Mouse (Mus musculus): ENCODE measurements at regions not wholly inside any gene's neighbourhood (a gene's known extent, or its start where the extent isn't known, plus 50 kb on each side); places are given as distances from the start of the nearest gene placed in this dataset.

DNA sequence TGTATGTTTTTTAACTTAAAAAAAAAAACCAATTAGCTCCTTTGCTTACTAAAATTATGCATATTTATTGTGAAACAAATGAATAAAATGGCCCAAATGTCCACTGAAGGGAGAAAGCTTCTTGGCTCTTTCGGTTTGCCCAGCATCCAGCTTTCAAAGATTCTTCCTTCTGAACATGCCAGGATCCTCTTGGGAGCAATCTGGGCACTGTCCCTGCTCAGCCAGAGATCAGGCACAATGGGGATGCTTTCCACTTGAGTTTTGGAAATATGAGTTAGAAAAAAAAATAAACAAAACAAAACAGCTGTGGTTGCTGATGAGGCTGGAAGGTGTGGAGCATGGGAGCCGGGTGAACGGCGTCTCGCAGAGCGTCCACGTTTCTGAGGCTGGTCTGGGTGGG, 180.3 kb upstream of the Foxn2 start:
- no peak for DNase-seq

DNA sequence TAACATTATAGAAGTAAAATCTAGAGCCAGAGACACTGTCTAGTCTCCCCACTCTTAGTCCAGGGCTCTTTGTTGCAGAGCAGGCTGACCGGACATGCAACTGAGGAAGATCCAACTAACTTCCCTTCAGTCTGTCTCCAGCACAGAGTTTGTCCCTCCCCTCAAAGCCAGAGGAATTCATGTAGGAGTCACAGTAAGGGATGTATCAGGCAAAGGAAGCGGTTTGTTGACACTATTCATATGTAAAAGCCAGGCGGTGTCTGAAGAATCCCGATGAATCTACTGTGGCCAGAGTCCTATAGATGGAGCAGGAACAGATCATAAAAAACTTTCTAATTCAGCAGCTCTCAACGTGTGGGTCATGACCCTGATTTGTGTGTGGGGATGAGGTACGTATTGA, 179.7 kb upstream of the Foxn2 start:
- DNase-seq, result no peak

DNA sequence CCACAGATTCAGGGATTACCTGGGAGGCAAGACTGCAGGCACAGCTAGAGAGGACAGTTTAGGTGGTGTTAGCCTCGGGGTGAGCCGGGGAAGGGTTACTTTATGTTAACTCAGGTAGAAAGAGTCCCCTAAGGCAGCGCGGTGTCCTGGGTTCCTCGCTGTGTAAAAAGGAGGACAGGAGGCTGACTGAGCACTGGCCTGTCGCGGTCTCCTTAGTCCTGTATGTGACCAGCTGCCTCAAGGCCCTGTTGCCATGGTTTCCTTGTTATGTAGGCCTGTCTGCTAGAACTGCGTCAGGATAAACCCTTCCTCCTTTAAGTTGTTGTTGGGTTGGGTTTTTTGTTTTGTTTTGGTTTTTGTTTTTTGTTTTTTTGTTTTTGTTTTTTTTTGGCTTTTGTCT, 179.0 kb upstream of the Foxn2 start:
- no peak for DNase-seq

DNA sequence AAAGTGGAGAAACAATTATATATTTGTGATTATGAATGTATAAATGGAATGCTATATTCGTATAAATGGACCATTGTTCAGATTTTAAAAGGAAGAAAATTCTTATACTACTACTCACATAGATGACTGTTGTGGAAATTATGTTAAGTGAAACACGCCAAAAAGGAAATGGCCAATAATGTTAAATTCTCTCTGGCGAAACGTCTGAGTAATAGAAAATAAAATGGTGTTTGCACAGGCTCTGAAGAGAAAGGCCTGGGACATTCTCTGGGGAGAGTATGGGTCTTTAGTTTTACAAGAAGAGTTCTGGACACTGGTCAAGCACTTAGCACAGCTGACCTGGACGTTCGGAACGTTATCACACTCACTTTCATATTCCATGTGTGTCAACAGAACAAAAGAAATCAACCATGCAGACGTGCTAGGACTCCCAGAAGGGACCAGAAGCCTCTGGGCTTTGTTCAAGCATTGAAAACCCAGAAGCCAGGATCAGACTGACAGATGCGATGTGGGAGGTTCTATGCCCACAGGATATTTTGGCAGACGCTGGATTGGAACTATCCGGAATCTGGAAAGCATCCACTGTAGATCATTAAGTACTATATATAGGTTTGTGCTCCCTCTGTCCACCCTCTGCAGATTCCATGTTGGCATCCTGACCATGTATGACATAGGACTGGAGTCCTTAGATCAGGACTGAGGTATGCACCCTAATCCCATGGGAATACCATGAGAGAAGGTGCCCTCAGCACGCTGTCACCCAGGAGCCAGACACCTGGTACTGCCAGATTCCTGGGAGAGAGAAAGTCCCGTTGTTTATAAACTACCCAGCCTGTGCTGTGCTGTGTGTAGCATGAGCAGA, 178.0 kb upstream of the Foxn2 start:
- DNase-seq, result no peak

DNA sequence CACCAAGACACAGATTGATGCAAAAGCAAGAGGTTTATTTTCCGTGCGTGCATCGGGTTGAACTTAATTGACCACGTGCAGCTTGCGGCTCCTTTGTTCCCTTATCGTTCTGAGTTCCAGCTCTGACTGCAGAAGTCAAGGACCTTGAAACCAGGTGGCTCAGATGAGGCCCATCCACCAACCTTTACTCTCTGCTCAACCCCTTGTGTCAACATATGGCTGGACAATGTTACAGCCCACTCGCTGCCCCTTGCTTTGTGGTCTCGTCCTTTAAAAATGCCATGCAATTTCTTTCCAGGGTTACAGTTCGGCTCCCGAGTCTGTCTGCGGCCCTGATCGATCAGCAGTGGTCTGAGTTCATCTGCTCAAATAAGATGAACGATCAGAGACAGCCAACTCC, 175.2 kb upstream of the Foxn2 start:
- peak; percentile 15 for DNase-seq

DNA sequence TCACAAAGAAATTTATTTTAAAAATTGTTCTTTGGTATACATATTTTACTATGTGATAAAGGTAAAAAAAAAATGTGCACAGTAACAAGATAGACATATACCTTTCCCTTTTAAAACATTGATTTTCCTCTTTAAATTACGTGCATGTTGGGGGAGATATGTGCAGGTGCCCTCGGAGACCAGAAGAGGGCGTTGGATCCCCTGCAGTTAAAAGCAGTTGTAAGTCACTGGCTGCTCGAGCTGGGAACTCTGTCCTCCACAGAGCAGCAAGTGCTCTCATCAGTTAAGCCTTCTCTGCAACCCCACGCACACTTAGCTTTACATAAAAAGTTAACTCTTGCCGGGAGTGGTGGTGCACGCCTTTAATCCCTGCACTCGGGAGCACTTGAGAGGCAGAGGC, 172.3 kb upstream of the Foxn2 start:
- no peak for DNase-seq

DNA sequence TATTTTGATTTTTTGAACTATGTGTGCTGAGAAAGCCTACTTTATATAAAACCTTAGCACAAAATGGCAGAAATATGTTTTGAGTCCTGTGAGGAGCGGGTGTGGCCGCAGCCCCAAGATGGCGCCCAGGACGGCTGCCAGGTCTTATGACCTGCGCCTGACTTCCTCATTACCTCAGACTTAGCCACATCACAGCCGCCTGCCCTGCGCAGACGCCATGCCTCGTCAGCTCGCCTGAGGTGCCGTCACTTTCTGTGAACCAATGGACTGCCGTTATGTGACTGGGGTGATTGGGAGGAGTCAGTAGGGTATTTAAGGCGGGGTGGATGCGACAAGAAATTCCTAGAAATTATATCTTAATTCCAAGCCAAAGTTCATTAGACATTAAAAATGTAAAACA, 171.7 kb upstream of the Foxn2 start:
- DNase-seq, result no peak

DNA sequence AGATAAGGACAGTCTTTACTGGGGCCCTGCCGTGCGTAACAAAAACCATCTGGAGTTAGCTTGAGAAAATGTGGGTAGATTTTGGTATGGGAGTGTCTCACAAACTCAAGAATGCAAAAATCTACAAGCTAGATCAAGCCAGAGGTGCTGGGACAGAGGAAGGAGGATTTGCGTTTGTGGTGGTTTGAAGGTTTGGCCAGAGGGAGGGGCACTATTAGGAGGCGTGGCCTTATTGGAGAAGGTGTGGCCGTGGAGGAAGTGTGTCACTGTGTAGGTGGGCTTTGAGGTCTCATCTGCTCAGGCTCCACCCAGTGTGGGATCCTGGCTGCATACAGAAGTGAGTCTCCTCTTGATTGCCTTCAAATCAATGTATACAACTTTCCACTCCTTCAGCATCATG, 169.6 kb upstream of the Foxn2 start:
- no peak for DNase-seq

DNA sequence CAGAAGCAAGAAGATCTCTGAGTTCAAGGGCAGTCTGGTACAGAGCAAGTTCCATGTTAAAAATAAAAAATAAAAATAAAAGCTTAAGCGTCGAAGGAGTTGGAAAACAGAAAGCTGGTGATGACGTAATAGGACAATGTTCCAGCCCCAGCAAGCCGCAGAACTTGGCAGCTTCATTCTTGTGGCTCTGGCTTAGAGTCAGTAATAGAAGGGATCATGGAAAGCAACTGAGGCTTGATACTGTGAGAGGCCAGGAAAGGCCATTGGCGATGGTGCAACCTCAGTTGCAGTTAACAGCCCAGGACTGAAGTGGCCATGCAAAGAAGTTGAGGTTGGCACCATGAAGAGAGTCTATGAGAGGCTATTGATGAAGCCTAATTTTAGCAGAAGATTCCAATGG, 168.3 kb upstream of the Foxn2 start:
- no peak for DNase-seq

DNA sequence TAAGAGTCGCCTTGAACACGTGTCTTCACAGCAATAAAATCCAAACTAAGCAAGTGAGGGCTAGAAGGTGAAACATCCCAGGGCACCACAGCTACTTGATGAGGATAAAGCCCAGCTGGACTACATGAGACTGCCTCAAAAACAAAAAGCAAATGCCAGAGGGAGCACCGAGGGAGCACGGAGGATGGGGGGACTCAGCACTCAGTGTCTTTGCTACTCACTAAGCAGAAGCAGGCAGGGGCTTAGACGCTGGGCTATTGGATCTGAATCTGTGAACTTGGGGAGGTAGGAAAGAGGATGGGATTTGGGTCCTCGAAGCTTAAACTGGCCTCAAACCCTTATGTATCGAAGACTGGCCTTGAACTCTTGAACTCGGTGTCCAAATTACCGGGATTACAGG, 167.0 kb upstream of the Foxn2 start:
- DNase-seq, result no peak

DNA sequence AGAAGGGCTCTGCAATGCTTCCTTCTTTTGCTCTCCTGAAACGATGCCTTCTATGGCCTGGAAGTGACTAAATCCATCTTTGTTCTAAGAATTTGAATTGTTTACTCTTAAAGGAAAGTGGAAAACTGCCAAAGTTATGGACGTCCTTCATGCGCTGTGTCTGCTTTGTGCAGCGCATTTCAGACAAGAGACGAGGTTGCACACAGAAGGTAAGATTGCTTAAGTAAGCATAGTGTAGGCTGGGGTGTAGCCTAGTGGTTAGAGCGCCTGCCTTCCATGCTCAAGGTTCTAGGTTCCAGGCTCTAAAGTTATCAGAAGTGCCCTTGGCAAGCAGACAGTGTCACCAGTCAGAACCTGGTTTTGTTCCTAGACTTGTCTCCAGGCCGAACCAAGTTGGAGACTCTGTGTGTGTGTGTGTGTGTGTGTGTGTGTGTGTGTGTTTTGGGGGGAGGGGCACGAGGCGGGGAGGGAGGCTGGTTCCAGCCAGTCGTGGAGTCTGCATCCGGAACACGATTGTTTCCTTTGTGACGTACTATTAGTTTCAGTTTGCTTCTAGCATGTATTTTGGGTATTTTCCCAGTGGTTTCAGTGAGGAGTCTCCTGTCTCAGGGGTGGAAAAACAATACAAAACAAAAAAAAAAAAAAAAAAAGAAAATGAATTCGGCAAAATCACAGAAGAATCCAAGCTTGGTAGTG, 166.4 kb upstream of the Foxn2 start:
- no peak for DNase-seq

DNA sequence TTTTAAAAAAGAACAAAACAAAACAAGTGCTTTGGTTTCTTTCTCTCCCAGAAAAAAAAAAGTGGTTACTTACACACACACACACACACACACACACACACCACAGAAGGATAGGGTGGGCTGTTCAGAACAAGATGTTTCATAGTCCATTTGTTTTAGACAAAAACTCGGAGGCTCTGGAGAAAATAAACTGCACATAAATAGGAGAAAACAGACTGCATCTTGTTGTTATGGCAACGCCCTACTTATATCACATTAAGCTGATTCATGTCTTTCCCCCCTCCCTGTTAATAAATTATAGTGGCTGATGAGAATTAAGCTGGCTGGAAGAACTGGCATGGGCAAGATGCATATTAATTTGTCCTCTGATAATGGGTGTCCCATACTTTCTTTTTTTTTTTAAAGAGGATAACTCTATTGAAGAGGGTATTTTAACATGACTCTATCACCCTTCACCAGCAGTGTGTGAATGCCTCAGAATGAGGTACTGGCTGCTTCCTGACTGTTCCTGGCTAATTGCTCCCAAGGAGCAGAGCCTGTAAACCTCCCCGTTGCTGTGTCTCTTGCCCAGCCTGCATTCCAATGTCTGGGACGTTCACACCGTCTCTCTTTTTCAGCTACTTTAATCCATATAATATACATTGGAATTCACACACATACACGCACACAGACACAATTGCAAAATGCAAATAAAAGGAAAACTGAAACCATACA, 165.6 kb upstream of the Foxn2 start:
- no peak for DNase-seq

DNA sequence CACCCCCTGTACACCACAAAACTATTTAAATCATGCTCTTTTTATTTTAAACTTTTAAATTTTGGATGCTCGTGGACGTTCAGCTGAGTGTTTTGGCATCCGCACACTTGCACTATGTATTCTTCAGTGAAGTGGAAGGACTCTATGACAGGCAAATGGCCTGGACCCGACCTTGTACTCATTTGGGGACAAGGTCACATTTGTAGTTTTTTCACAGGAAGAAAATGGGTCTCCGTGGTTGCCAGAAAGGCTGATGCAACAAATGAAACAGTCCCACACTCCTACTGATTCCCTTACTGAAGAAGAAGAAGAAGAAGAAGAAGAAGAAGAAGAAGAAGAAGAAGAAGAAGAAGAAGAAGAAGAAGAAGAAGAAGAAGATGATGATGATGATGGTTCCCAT, 160.9 kb upstream of the Foxn2 start:
- no peak for DNase-seq

DNA sequence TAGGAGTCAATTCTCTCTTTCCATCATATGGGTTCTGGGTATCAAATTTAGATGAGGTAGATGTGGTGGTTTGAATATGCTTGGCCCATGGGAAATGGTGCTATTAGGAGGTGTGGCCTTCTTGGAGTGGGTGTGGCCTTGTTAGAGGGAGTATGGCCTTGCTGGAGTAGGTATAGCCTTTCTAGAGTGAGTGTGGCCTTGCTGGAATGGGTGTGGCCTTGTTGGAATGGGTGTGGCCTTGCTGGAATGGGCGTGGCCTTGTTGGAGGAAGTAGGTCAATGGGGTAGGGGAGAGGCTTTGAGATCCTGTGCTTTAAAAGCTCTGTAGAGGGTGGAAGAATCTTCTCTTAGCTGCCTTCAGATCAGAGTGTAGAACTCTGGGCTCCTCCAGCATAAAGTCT, 157.8 kb upstream of the Foxn2 start:
- DNase-seq, result no peak

DNA sequence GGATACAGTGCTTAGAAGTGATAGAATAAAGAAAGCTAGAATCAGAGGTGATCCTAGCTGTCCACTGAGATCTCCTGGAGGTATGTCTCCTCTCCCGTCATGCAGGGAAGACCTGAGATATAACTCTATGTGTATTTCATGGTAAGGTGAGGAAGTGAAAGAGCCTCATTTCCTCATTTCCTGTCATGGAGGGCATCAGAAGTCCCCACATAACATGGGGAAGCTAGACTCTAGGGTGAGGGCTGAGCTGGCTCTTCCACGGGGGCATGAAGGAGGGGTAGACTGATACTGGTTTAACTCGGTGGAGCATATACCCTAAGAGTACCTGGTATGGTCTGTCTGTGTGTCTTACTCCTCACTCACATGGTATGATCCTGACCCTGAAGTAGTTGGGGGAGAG, 156.0 kb upstream of the Foxn2 start:
- no peak for DNase-seq

DNA sequence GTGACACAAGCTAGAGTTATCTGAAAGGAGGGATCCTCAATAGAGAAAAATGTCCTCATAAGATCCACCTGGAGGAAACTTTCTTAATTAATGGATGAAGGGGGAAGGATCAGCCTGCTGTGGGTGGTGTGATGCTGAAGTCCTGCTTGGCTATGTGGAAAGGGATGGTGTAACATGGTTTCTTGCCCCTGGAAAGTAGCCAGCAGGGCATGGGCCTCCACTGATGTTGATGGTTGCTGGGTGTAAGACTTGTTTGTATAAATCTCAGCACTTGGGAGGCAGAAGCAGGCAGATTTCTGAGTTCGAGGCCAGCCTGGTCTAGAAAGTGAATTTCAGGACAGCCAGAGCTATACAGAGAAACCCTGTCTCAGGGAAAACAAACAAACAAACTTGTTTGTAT, 152.7 kb upstream of the Foxn2 start:
- DNase-seq, result no peak

DNA sequence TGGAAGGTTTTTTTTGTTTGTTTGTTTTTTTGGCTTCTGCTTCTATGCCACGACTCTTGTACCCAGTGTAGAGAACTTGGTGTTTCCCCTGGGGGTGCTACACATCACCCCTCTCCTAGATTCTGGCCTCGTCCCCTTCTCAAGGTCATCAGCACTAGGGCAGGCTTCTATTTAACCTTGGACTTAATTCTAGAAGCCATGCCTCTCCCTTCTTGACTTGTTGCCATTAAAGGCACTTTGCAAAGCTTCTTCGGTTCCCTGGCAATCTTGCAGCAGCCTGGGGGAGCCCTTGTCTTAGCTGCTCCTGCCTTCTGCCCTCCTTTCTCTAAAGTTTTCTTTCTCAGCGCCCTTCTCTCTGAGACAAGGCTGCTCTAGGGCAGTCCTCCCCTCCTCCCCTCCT, 143.0 kb upstream of the Foxn2 start:
- no peak for DNase-seq

DNA sequence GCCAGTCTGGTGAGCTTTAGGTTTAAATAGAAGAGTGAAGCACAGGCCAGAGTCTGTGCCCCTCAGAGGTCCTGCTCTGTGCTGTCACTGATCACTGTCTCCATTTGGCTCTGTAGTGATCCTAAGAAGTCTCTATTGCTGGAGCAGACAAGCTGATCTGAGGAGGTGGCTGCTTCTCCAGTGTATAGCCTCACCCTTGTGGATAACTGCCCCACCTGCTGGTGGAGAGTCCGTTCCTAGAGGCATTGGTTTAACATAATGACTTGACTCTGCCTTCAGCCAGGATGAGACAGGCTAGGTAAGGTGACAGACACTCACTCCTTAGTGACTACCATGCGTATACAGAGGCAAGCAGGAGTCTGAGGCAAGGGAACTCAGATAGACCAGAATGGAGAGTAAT, 136.5 kb upstream of the Foxn2 start:
- DNase-seq, result no peak

DNA sequence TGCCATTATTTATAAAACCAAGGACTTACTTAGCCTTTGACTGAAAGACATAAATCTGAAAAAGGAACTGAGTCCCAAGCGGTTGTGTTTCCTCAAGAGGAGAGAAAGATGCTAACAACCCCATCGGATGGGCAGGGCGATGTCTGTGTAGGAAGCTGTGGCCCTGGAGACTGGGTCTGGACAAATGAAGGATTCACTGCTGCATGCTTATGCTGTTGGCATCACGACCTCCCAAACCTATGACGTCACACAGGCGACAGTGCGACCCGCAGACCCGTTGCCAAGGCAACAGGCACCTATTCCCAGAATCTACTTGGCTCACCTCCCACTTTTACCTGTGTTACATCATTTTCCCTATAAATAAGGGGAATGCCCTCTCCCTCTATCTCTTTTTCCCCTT, 135.3 kb upstream of the Foxn2 start:
- no peak for DNase-seq

DNA sequence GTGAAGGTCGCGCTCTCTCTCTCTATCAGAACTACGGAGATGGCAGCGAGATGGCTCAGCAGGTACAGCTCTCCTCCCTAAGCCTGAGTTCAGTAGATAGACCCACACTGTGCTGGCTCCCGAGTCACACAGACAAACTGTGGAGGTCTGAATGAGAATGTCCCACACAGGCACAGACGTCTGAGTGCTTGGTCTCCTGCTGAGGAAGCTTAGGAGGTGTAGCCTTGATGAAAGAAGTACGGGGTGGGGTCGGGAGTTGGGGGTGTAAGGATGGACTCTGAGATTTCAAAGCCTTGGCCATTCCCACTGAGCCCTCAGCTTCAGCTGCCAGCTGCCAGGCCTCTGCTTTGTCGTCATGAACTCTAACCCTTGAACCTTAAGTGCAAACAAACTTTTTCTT, 134.2 kb upstream of the Foxn2 start:
- DNase-seq, result no peak

DNA sequence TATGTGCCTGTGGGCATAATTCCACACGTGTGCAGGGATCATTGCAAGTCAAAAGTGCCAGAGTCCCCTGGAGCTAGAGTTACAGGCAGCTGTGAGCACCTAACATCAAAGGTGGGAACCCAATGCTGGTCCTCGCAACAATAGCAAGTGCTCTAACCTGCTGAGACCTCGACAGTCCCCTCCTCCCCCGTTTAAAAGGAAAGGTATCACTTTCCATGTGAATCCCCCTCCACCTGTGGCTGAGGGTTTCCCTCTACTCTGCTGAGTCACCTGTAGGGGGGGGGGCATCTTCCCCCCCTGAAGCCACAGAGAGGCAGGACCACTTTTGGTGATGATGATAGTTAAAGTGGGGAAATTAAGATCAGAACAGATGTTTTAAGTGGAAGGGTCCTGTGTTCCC, 133.4 kb upstream of the Foxn2 start:
- DNase-seq, result no peak

DNA sequence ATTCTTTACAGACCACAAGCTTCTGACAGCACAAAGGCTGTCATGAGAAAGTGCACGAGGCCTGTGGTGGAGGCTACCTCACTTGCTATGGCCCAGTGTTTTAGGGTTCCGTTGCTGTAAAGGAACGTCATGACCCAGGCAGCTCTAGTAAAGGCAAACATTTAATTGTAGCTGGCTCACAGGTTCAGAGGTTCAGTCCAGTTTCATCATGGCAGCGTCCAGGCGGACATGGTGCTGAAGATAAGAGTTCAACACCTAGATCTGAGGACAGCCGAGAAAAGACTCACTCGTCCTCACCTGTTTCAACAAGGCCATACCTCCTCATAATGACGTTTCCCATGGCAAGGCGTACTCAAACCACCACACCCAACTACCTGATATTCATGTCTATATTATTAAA, 132.7 kb upstream of the Foxn2 start:
- no peak for DNase-seq

DNA sequence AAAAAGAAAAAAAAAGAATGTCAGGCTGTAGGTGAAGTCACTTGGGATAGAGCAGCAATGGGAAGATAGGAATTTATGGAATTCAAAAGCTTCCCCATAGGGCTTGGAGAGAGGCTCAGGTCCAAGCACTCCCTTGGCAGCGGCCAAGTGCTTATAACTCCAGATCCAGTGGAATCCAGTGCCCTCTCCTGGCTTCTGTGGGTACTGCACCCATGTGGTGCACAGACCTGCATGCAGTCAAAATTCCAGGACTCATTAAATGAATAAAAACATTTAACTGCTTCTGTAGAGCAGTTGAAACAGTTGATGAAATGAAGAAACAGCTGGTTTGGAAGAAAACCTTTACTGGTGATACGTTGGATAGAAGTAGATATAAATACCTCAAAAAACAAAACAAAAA, 127.6 kb upstream of the Foxn2 start:
- peak; percentile 30 for DNase-seq

Measured in liver (tissue).